In the genomic region with DNA sequence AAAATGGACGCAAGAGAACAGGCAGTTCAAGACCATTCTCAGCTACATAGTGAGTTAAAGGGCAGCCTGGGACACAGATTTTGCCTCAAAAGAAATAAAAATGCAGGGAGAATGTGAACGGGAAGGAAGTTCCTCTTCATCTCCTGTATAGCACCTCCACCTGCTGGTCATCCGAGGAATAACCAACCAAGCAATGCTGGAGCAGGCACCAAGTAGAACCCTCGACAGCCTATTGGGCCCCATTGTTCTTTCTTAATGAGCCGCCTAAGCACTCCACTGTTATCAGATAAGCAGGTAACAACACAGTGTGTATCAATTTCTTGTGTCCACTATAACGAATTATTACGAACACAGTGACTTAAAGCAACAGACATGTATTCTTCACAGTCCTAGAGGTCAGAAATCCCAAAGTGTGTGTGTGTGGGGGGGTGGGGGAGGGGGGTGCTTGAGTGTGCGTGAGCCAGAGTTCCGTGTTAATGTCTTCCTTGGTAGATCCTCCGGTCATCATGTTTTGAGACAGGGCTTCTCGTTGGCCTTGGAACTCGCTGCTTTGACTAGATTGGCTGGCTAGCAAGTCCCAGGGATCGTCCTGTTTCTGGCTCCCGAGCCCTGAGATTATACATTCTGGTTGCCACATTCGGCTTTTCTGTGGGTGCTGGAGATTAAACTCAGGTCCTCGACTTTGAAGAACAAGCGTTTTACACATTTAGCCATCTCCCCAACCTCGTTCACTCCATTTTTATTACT, we compare ENCODE assay signal across 8 mouse cellular contexts. TPM values are rescaled to one million over a fixed set of nuclear protein-coding genes. Genes with fewer than 3 reads are reported as not detected.
DNase-seq lines count a peak whose midpoint lies in the region; ATAC-seq and TF ChIP-seq lines count a peak whose summit lies in the region.

No protein-coding gene starts in this region.

- H3K36me3 ChIP-seq in hindbrain, embryonic 11.5 days (ENCODE audit: control insufficient read depth, insufficient read depth, low read length), result no peaks in the 10 kb centered on the region
- H3K36me3 ChIP-seq in lung, postnatal 0 days (ENCODE audit: insufficient read depth, low read length), result no peaks in the 10 kb centered on the region

- no peak for TF ChIP-seq EP300 in lung, postnatal 0 days (IDR thresholded peaks at IDR 0.05)

- no peaks in the 10 kb centered on the region for H3K27me3 ChIP-seq in hindbrain, embryonic 11.5 days (ENCODE audit: control insufficient read depth, insufficient read depth, low read length)
- H3K27me3 ChIP-seq in lung, postnatal 0 days (replicated peaks; ENCODE audit: insufficient read depth, low read length), result no peaks in the 10 kb centered on the region

- H3K4me3 ChIP-seq in hindbrain, embryonic 11.5 days (ENCODE audit: low read depth, low read length), result peak overlapping the region; percentile 12; the same call in 1 of the 2 replicates
- H3K4me3 ChIP-seq in lung, postnatal 0 days (ENCODE audit: low read depth, low read length), result peak overlapping the region; percentile 23; the same call in 1 of the 2 replicates

- peak; percentile 81; the same call in 1 of the 2 replicates for ATAC-seq in hindbrain, embryonic 11.5 days (ENCODE audit: low FRiP score)
- ATAC-seq in lung, postnatal 0 days, result peak; percentile 84

- no peaks in the 10 kb centered on the region for H3K9me3 ChIP-seq in hindbrain, embryonic 11.5 days (ENCODE audit: control insufficient read depth, low read length)
- no peaks in the 10 kb centered on the region for H3K9me3 ChIP-seq in lung, postnatal 0 days (ENCODE audit: low read length)

- H3K4me2 ChIP-seq in hindbrain, embryonic 11.5 days (replicated peaks; ENCODE audit: low read depth, low read length), result peak overlapping the region; percentile 32
- H3K4me2 ChIP-seq in lung, postnatal 0 days (replicated peaks; ENCODE audit: low read depth, low read length), result peak overlapping the region; percentile 39

- TF ChIP-seq CTCF in lung, postnatal 0 days (IDR thresholded peaks at IDR 0.05), result peak; percentile 81

- no peak overlapping the region for H3K27ac ChIP-seq in hindbrain, embryonic 11.5 days (ENCODE audit: low read depth, low read length)
- no peak overlapping the region for H3K27ac ChIP-seq in lung, postnatal 0 days (ENCODE audit: low read length)

- DNase-seq in MEL-GATA-1-ER (ENCODE audit: extremely low read depth, low read depth), result peak; percentile 86
- DNase-seq in cerebellum, adult 9-10 months, result peak; percentile 75
- DNase-seq in frontal cortex, adult 2 months (ENCODE audit: extremely low spot score in 1 of 2, low spot score in 1 of 2), result peak; percentile 38 to 88
- peak; percentile 81 for DNase-seq in hindbrain, embryonic 11.5 days (ENCODE audit: low spot score)
- DNase-seq in layer of hippocampus, postnatal 10 days (ENCODE audit: low spot score in 2 of 2), result peak; percentile 73 to 82
- peak; percentile 71 for DNase-seq in lung, postnatal 0 days (ENCODE audit: low spot score)
- peak; percentile 45 for DNase-seq in ovary, postnatal 36 days (ENCODE audit: low spot score)
- DNase-seq in thymus, postnatal 14 days, result peak; percentile 83

- H3K9ac ChIP-seq in hindbrain, embryonic 11.5 days (ENCODE audit: low read depth, low read length), result no peak overlapping the region
- no peak overlapping the region for H3K9ac ChIP-seq in lung, postnatal 0 days (replicated peaks; ENCODE audit: low read depth)

- WGBS in hindbrain, embryonic 11.5 days, result 29% methylated on average over 18 of the region's 18 CpGs
- 19% methylated on average over 18 of the region's 18 CpGs for WGBS in lung, postnatal 0 days

- H3K4me1 ChIP-seq in hindbrain, embryonic 11.5 days (replicated peaks; ENCODE audit: control insufficient read depth, insufficient read depth, low read length), result no peaks in the 10 kb centered on the region
- H3K4me1 ChIP-seq in lung, postnatal 0 days (ENCODE audit: insufficient read depth, low read depth, low read length), result no peaks in the 10 kb centered on the region

RNA-seq across cellular contexts. Expression of a gene that starts 15.6 kb away (rescaled TPM):
- 437 and 488 TPM in 2 replicates for polyA plus RNA-seq in frontal cortex, adult 2 months (2012; rRNA removed)
- polyA plus RNA-seq in hindbrain, embryonic 11.5 days (2014; fragmentation: Nextera tagmentation; extraction: Ambion mirVana), result 413 and 443 TPM in 2 replicates
- total RNA-seq in layer of hippocampus, postnatal 10 days (2021), result 100 to 1,000 TPM; 310 to 357 TPM
- polyA plus RNA-seq in lung, postnatal 0 days (2015; fragmentation: Nextera tagmentation; extraction: Ambion mirVana), result 79.2 and 84.6 TPM in 2 replicates

RNA-seq across cellular contexts. Expression of a gene that starts 28.3 kb away (rescaled TPM):
- polyA plus RNA-seq in frontal cortex, adult 2 months (2012; rRNA removed), result 0.78 and 1.3 TPM in 2 replicates
- polyA plus RNA-seq in hindbrain, embryonic 11.5 days (2014; fragmentation: Nextera tagmentation; extraction: Ambion mirVana), result 0.35 and 0.51 TPM in 2 replicates
- total RNA-seq in layer of hippocampus, postnatal 10 days (2021), result 1 to 10 TPM; 1.3 to 1.4 TPM
- polyA plus RNA-seq in lung, postnatal 0 days (2015; fragmentation: Nextera tagmentation; extraction: Ambion mirVana), result 1.7 and 2.0 TPM in 2 replicates

RNA-seq across cellular contexts. Expression of a gene that starts 49.7 kb away (rescaled TPM):
- polyA plus RNA-seq in frontal cortex, adult 2 months (2012; rRNA removed), result 24.4 and 24.9 TPM in 2 replicates
- polyA plus RNA-seq in hindbrain, embryonic 11.5 days (2014; fragmentation: Nextera tagmentation; extraction: Ambion mirVana), result 13.9 and 18.6 TPM in 2 replicates
- 10 to 100 TPM; 30.0 to 31.4 TPM for total RNA-seq in layer of hippocampus, postnatal 10 days (2021)
- polyA plus RNA-seq in lung, postnatal 0 days (2015; fragmentation: Nextera tagmentation; extraction: Ambion mirVana), result 14.1 and 16.0 TPM in 2 replicates
